Mouse (Mus musculus) CH12.LX (cell line): ENCODE measurements around the gene Ccnjl. TPM values are rescaled to one million over a fixed set of nuclear protein-coding genes. Genes with fewer than 3 reads are reported as not detected.

Experiments
- DNase-seq: peaks from one replicate; pipeline ENCODE4 v3.0.0-alpha.2; 2013; ENCODE audit errors: extremely low read depth
- H3K27ac ChIP-seq: 2 replicates; pipeline ENCODE4 v1.5.1; 2012; ENCODE audit warnings: low read depth, mild to moderate bottlenecking, control low read depth, moderate library complexity; ENCODE audit not compliant: insufficient read depth
- H3K27me3 ChIP-seq: replicated peaks from 2 replicates; pipeline ENCODE3; 2012; ENCODE audit warnings: inconsistent platforms
- H3K36me3 ChIP-seq, 2 experiments: replicated peaks in 1 of 2; 2 replicates each; pipeline versions ENCODE3 to v1.6.1; 2012; ENCODE audit warnings: inconsistent platforms in 1 of 2, low read length in 1 of 2, mild to moderate bottlenecking in 1 of 2, mixed read lengths in 1 of 2, moderate library complexity in 1 of 2; ENCODE audit not compliant: control insufficient read depth in 1 of 2, insufficient read depth in 1 of 2
- H3K4me1 ChIP-seq, 2 experiments: 2 replicates each; pipeline ENCODE4 v1.6.1; 2012; ENCODE audit warnings: inconsistent platforms in 1 of 2, moderate library complexity in 1 of 2; ENCODE audit not compliant: insufficient read depth in 2 of 2, control insufficient read depth in 1 of 2
- H3K4me2 ChIP-seq: 2 replicates; pipeline ENCODE4 v1.6.1; 2012; ENCODE audit warnings: low read depth, mild to moderate bottlenecking, control low read depth; ENCODE audit not compliant: poor library complexity, insufficient read depth, severe bottlenecking
- H3K4me3 ChIP-seq, 3 experiments: fragments of 150-350 bp in 1 of 3; sonication (generic) in 1 of 3; replicated peaks in 1 of 3; 2 replicates each; pipeline versions ENCODE3 to v1.5.1; 2011 to 2012; ENCODE audit warnings: low read depth in 2 of 3, low read length in 2 of 3, mild to moderate bottlenecking in 2 of 3, moderate library complexity in 2 of 3, control low read depth in 1 of 3, improper control_type of control experiment in 1 of 3, inconsistent platforms in 1 of 3, mixed read lengths in 1 of 3; ENCODE audit not compliant: poor library complexity in 1 of 3
- H3K79me2 ChIP-seq: replicated peaks from 2 replicates; pipeline ENCODE4 v1.6.1; 2012; ENCODE audit warnings: mild to moderate bottlenecking, moderate library complexity; ENCODE audit not compliant: control insufficient read depth, poor library complexity, insufficient read depth, severe bottlenecking; ENCODE audit errors: extremely low read depth
- H3K9ac ChIP-seq: 2 replicates; pipeline ENCODE4 v1.6.1; 2012; ENCODE audit warnings: low read depth, mild to moderate bottlenecking, control low read depth, moderate library complexity; ENCODE audit not compliant: insufficient read depth
- H3K9me3 ChIP-seq: replicated peaks from 2 replicates; pipeline ENCODE3; 2012; ENCODE audit warnings: low read length, inconsistent platforms, mixed read lengths
- CHD1 ChIP-seq: IDR thresholded peaks from 2 replicates; pipeline ENCODE4 v1.6.1; 2012; ENCODE audit warnings: low read depth, low read length, improper control_type of control experiment, inconsistent platforms
- CTCF ChIP-seq, 2 experiments: IDR thresholded peaks in 1 of 2; conservative IDR thresholded peaks in 1 of 2; 2 replicates each; pipeline ENCODE4 v1.5.1; 2011 to 2012; ENCODE audit warnings: low read depth in 2 of 2, low read length in 2 of 2, improper control_type of control experiment in 1 of 2, inconsistent platforms in 1 of 2, mild to moderate bottlenecking in 1 of 2, moderate library complexity in 1 of 2
- ELF1 ChIP-seq: IDR thresholded peaks from 2 replicates; pipeline ENCODE4 v1.6.1; 2014; ENCODE audit warnings: low read depth, mild to moderate bottlenecking, inconsistent platforms, low read length, improper control_type of control experiment
- EP300 ChIP-seq: IDR thresholded peaks from 2 replicates; pipeline ENCODE4 v1.6.1; 2011; ENCODE audit warnings: low read length, improper control_type of control experiment
- ETS1 ChIP-seq: conservative IDR thresholded peaks from 2 replicates; pipeline ENCODE4 v1.6.1; 2012; ENCODE audit warnings: low read depth, mild to moderate bottlenecking, inconsistent platforms, low read length, improper control_type of control experiment, moderate library complexity
- JUN ChIP-seq: IDR thresholded peaks from 2 replicates; pipeline ENCODE4 v1.6.1; 2011; ENCODE audit warnings: low read depth, mild to moderate bottlenecking, low read length, improper control_type of control experiment, moderate library complexity; ENCODE audit not compliant: insufficient read depth
- JUND ChIP-seq: conservative IDR thresholded peaks from 2 replicates; pipeline ENCODE4 v1.6.1; 2011; ENCODE audit warnings: low read depth, low read length, improper control_type of control experiment
- MAX ChIP-seq: IDR thresholded peaks from 2 replicates; pipeline ENCODE4 v1.6.1; 2011; ENCODE audit warnings: low read length, improper control_type of control experiment
- MAZ ChIP-seq: IDR thresholded peaks from 2 replicates; pipeline ENCODE4 v1.6.1; 2012; ENCODE audit warnings: low read depth, mild to moderate bottlenecking, inconsistent platforms, low read length, improper control_type of control experiment, moderate library complexity
- MYC ChIP-seq: IDR thresholded peaks from 2 replicates; pipeline ENCODE4 v1.6.1; 2011; ENCODE audit warnings: low read depth, mild to moderate bottlenecking, improper control_type of control experiment, low read length
- NELFE ChIP-seq: IDR thresholded peaks from 2 replicates; pipeline ENCODE4 v1.6.1; 2011; ENCODE audit warnings: low read depth, low read length, improper control_type of control experiment
- NRF1 ChIP-seq: IDR thresholded peaks from 2 replicates; pipeline ENCODE4 v1.6.1; 2014; ENCODE audit warnings: low read depth, mild to moderate bottlenecking, inconsistent platforms, low read length, improper control_type of control experiment, moderate library complexity
- PAX5 ChIP-seq: IDR thresholded peaks from 2 replicates; pipeline ENCODE4 v1.6.1; 2012; ENCODE audit warnings: low read length, inconsistent platforms, mixed read lengths
- RCOR1 ChIP-seq: conservative IDR thresholded peaks from 2 replicates; pipeline ENCODE4 v1.6.1; 2012; ENCODE audit warnings: low read depth, mild to moderate bottlenecking, inconsistent platforms, low read length, improper control_type of control experiment
- SIN3A ChIP-seq: IDR thresholded peaks from 2 replicates; pipeline ENCODE4 v1.6.1; 2012; ENCODE audit warnings: low read length, improper control_type of control experiment, inconsistent platforms
- SMC3 ChIP-seq: IDR thresholded peaks from 2 replicates; pipeline ENCODE4 v1.6.1; 2011; ENCODE audit warnings: low read depth, low read length, improper control_type of control experiment
- TBP ChIP-seq: conservative IDR thresholded peaks from 2 replicates; pipeline ENCODE4 v1.6.1; 2011; ENCODE audit warnings: low read depth, low read length, improper control_type of control experiment
- TCF12 ChIP-seq: IDR thresholded peaks from 2 replicates; pipeline ENCODE4 v1.6.1; 2014; ENCODE audit warnings: low read depth, mild to moderate bottlenecking, inconsistent platforms, low read length, improper control_type of control experiment
- USF2 ChIP-seq: conservative IDR thresholded peaks from 2 replicates; pipeline ENCODE4 v1.6.1; 2011; ENCODE audit warnings: low read depth, low read length, improper control_type of control experiment
- ZC3H11A ChIP-seq: IDR thresholded peaks from 2 replicates; pipeline ENCODE4 v1.6.1; 2012; ENCODE audit warnings: low read depth, mild to moderate bottlenecking, inconsistent platforms, low read length, improper control_type of control experiment
- ZMIZ1 ChIP-seq: IDR thresholded peaks from 2 replicates; pipeline ENCODE4 v1.6.1; 2012; ENCODE audit warnings: low read depth, mild to moderate bottlenecking, inconsistent platforms, low read length, improper control_type of control experiment
- dilution Hi-C: fragments of 300-500 bp; cut with MboI; formaldehyde crosslinking; loops from 2 replicates; pipeline ENCODE4 v1.14.3; 2020; ENCODE audit warnings: low sequenced_read_pairs; ENCODE audit not compliant: extremely low pct_unique_long_range_greater_than_20kb, extremely low pct_ligation_motif_present
- in situ Hi-C: fragments of 300-500 bp; cut with MboI; formaldehyde crosslinking; loops from 3 replicates; pipeline ENCODE4 v1.14.3; 2019; ENCODE audit warnings: low sequenced_read_pairs, low pct_ligation_motif_present, low pct_unique_long_range_greater_than_20kb, mixed read lengths
- polyA plus RNA-seq: library from polyadenylated mRNA; unstranded; fragments of >175 nt; gene quantifications from 2 replicates; pipeline ENCODE4 v1.2.1, GENCODE M21; 2012; ENCODE audit warnings: low read depth; ENCODE audit not compliant: insufficient read length
- total RNA-seq, 2 experiments: library from RNA; depleted of rRNA; stranded (reverse); fragments of 300-350 nt in 1 of 2; fragments of >200 nt in 1 of 2; gene quantifications; 2 replicates each; pipeline ENCODE4 v1.2.3; 2012 to 2014

Gene Ccnjl
- total and polyA plus RNA-seq, 3 experiments, result not detected

DNA sequence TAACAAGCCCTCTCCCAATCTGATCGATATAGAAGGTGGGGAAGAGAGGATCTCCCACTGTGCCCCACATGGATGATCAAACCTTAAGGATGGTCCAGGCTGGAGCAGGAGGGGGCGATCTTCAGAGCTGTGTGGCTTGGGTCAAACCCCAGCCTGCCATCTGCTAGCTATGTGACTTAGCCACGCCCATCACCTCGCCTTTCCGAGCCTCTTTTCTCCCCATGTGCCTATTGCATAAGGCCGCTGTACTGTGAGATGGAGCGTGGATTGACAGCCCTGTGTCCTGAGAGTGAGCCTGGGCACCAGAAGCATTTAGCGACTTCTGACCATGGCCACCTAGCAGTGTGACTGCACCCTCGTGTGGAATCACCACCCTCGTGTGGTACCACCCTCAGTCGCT lies 43.9 kb upstream of the Ccnjl start:
- TF ChIP-seq NRF1 (no peak), RCOR1 (no peak), PAX5 (no peak), TBP (no peak), MYC (no peak), CHD1 (no peak), EP300 (no peak), ZMIZ1 (no peak), USF2 (no peak), MAX (no peak), TCF12 (no peak), ELF1 (no peak), ZC3H11A (no peak), NELFE (no peak), SIN3A (no peak), MAZ (no peak), CTCF (conservative IDR thresholded peaks at IDR 0.05 in 1 of 2, IDR thresholded peaks at IDR 0.05 in 1 of 2; ENCODE audit: low read depth in 2 of 2, low read length in 2 of 2) (no peak), JUND (no peak), JUN (no peak), ETS1 (no peak)
- H3K4me2 ChIP-seq, result no peak overlapping the region
- H3K27me3 ChIP-seq, result peaks cover 35% of the 10 kb centered on the region
- dilution Hi-C loops (no loop called here), in situ Hi-C loops (no loop called here)
- DNase-seq, result no peak
- no peaks in the 10 kb centered on the region for H3K9me3 ChIP-seq
- no peak overlapping the region for H3K4me3 ChIP-seq
- H3K79me2 ChIP-seq, result no peaks in the 10 kb centered on the region
- H3K36me3 ChIP-seq, result no peaks in the 10 kb centered on the region
- no peak overlapping the region for H3K9ac ChIP-seq
- H3K4me1 ChIP-seq, result peaks cover 5% of the 10 kb centered on the region in 2 experiments; a peak in 3 of 4 replicates
- no peak overlapping the region for H3K27ac ChIP-seq

DNA sequence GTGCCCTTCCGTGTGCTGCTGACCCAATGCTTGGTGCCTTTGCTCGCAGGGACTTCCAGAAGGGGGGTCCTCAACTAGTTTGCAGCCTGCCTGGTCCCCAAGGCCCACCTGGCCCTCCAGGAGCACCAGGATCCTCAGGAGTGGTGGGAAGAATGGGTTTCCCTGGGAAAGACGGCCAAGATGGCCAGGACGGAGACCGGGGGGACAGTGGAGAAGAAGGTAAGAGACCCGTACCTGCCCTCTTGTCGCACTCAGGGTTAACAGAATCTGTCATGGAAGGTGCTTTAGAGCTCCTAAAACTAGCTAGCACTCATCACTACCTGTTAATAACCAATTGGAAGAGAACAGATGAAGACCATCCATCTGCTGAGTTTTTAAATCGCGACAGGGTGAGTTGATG lies 42.7 kb upstream of the Ccnjl start:
- DNase-seq, result no peak
- Histone ChIP-seq H3K4me1 (no peaks in the 10 kb centered on the region), H3K27ac (no peak overlapping the region), H3K79me2 (no peaks in the 10 kb centered on the region), H3K9ac (no peak overlapping the region), H3K36me3 (no peaks in the 10 kb centered on the region)
- dilution Hi-C loops, result no loop called here
- no peak for TF ChIP-seq RCOR1
- TF ChIP-seq ZMIZ1, result no peak
- no peak for TF ChIP-seq SMC3
- TF ChIP-seq, all 38 proteins: peak for 0
- Histone ChIP-seq H3K9me3 (no peaks in the 10 kb centered on the region), H3K4me2 (no peak overlapping the region), H3K4me3 (no peak overlapping the region), H3K27me3 (peaks cover 40% of the 10 kb centered on the region)
- in situ Hi-C loops, result no loop called here
